Mouse (Mus musculus): ENCODE measurements around the gene Zdhhc19. TPM values are rescaled to one million over a fixed set of nuclear protein-coding genes. Genes with fewer than 3 reads are reported as not detected.

Gene Zdhhc19
- total and polyA plus RNA-seq, 3 experiments, result 0.58 to 1.4 TPM; not detected in 1

DNA sequence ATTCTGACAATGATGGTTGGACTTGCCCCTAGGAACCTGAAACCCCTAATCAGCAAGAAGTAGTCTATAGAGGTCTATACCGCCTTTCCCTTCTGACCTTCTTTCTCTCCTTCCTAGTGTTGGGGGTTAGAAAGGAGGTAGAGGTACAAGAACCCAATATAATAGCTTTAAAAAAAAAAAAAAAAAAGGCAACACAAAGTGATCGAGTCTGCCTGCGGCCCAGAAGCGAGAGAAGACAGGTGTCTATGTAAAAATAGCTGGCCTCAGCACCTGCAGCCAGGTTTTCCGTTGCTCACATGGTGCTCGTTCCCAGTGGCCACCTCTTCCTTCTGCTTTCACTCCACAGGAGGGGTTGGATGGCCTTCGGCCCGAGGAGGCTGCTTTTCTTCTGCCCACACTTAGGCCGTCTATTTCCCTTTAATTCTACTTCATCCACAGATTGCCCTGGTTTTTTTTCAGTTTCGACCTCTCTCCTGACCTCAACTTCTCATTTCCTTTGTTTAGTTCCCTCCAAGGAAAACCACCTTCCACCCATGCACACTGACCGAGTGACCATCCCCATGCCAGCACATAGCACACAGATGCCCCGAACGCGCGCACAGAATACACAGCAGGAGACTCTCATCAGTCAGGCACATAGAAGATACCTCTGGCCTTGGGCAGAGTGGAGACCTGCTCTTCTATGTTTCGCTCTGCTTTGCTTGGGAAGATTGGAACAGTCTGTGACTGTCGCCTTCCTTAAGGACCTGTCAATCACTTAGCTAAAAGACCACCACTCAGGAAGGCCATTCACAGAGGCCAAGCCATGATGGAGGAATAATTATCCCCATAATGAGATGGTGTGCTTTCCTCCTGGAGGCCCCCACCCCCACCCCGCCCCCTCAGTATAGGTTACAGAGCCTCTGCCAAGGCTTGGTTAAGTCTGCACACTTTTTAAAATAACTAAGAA is 37.1 kb downstream of the Zdhhc19 start:
- no peaks in the 10 kb centered on the region for H3K4me1 ChIP-seq (ENCODE audit: control insufficient read depth in 1 of 2, insufficient read depth in 2 of 2, low read length in 2 of 2)

GRCm38 (mm10) chr16:32535157-32535751 is 39.2 kb downstream of the Zdhhc19 start:
- DNase-seq (ENCODE audit: low read depth, low spot score), result no peak
- Histone ChIP-seq H3K27ac (ENCODE audit: control insufficient read depth, low read depth, low read length) (no peak overlapping the region), H3K36me3 (ENCODE audit: control insufficient read depth in 1 of 2, insufficient read depth in 2 of 2, low read length in 2 of 2) (no peaks in the 10 kb centered on the region), H3K4me1 (ENCODE audit: control insufficient read depth in 1 of 2, insufficient read depth in 2 of 2, low read length in 2 of 2) (no peaks in the 10 kb centered on the region), H3K9me3 (replicated peaks; ENCODE audit: insufficient read depth, low read length) (no peaks in the 10 kb centered on the region), H3K79me2 (ENCODE audit: control insufficient read depth, insufficient read depth, low read length, poor library complexity) (no peaks in the 10 kb centered on the region), H3K4me3 (ENCODE audit: control insufficient read depth in 1 of 2, insufficient read depth in 1 of 2, low read depth in 2 of 2, low read length in 2 of 2) (no peak overlapping the region), H3K27me3 (ENCODE audit: control insufficient read depth in 1 of 2, insufficient read depth in 2 of 2, low read length in 2 of 2) (no peaks in the 10 kb centered on the region), H3K9ac (ENCODE audit: control insufficient read depth, low read depth, low read length, poor library complexity, severe bottlenecking) (no peak overlapping the region)
- TF ChIP-seq MAZ (IDR thresholded peaks at IDR 0.05; ENCODE audit: low read depth, low read length) (no peak), NRF1 (IDR thresholded peaks at IDR 0.05; ENCODE audit: insufficient read depth, low read depth, low read length, poor library complexity, severe bottlenecking) (no peak), NELFE (IDR thresholded peaks at IDR 0.05; ENCODE audit: low read depth, low read length) (no peak), MYC (IDR thresholded peaks at IDR 0.05; ENCODE audit: low read depth, low read length) (no peak), MEF2A (IDR thresholded peaks at IDR 0.05; ENCODE audit: extremely low read depth, insufficient replicate concordance, low read depth, low read length, poor library complexity, severe bottlenecking) (no peak), ZKSCAN1 (IDR thresholded peaks at IDR 0.05; ENCODE audit: low read depth, low read length) (no peak), EP300 (IDR thresholded peaks at IDR 0.05; ENCODE audit: low read depth in 1 of 2, low read length in 2 of 2) (no peak), MXI1 (IDR thresholded peaks at IDR 0.05; ENCODE audit: low read depth, low read length) (no peak)

More for the DNA sequence above, 37.1 kb downstream of the Zdhhc19 start:
- H3K27me3 ChIP-seq (ENCODE audit: control insufficient read depth in 1 of 2, insufficient read depth in 2 of 2, low read length in 2 of 2), result no peaks in the 10 kb centered on the region
- no peaks in the 10 kb centered on the region for H3K9me3 ChIP-seq (replicated peaks; ENCODE audit: insufficient read depth, low read length)
- TF ChIP-seq HCFC1 (IDR thresholded peaks at IDR 0.05; ENCODE audit: low read depth, low read length) (no peak), USF1 (IDR thresholded peaks at IDR 0.05; ENCODE audit: low read depth, low read length) (no peak), ZKSCAN1 (IDR thresholded peaks at IDR 0.05; ENCODE audit: low read depth, low read length) (no peak), BHLHE40 (IDR thresholded peaks at IDR 0.05; ENCODE audit: borderline replicate concordance, low read depth, low read length) (no peak), RAD21 (IDR thresholded peaks at IDR 0.05; ENCODE audit: low read depth, low read length) (no peak), CTCF (IDR thresholded peaks at IDR 0.05 in 2 of 3, conservative IDR thresholded peaks at IDR 0.05 in 1 of 3; ENCODE audit: control insufficient read depth in 1 of 3, insufficient read depth in 1 of 3, low read depth in 2 of 3, low read length in 3 of 3, poor library complexity in 1 of 3, severe bottlenecking in 1 of 3) (no peak), POLR2A (IDR thresholded peaks at IDR 0.05; ENCODE audit: control insufficient read depth in 1 of 2, insufficient read depth in 1 of 2, low read depth in 1 of 2, low read length in 2 of 2, poor library complexity in 1 of 2) (no peak), ZMIZ1 (IDR thresholded peaks at IDR 0.05; ENCODE audit: low read depth, low read length) (no peak), GABPA (IDR thresholded peaks at IDR 0.05; ENCODE audit: low read depth, low read length) (no peak), ETS1 (IDR thresholded peaks at IDR 0.05; ENCODE audit: low read depth, low read length) (no peak), MAX (IDR thresholded peaks at IDR 0.05; ENCODE audit: low read length) (no peak), SIN3A (IDR thresholded peaks at IDR 0.05; ENCODE audit: low read length) (no peak), MYB (IDR thresholded peaks at IDR 0.05; ENCODE audit: low read depth, low read length) (no peak), TCF12 (IDR thresholded peaks at IDR 0.05; ENCODE audit: low read depth, low read length) (no peak), NELFE (IDR thresholded peaks at IDR 0.05; ENCODE audit: low read depth, low read length) (no peak), NRF1 (IDR thresholded peaks at IDR 0.05; ENCODE audit: insufficient read depth, low read depth, low read length, poor library complexity, severe bottlenecking) (no peak), UBTF (IDR thresholded peaks at IDR 0.05; ENCODE audit: borderline replicate concordance, insufficient read depth, low read depth, low read length) (no peak), MYC (IDR thresholded peaks at IDR 0.05; ENCODE audit: low read depth, low read length) (no peak)
- H3K79me2 ChIP-seq (ENCODE audit: control insufficient read depth, insufficient read depth, low read length, poor library complexity), result no peaks in the 10 kb centered on the region
- H3K27ac ChIP-seq (ENCODE audit: control insufficient read depth, low read depth, low read length), result no peak overlapping the region
- DNase-seq (ENCODE audit: low read depth, low spot score), result no peak
- H3K36me3 ChIP-seq (ENCODE audit: control insufficient read depth in 1 of 2, insufficient read depth in 2 of 2, low read length in 2 of 2), result no peaks in the 10 kb centered on the region
- no peak overlapping the region for H3K4me3 ChIP-seq (ENCODE audit: control insufficient read depth in 1 of 2, insufficient read depth in 1 of 2, low read depth in 2 of 2, low read length in 2 of 2)
- H3K9ac ChIP-seq (ENCODE audit: control insufficient read depth, low read depth, low read length, poor library complexity, severe bottlenecking), result no peak overlapping the region

All from MEL (cell line).